Mouse (Mus musculus): ENCODE data around the gene Rer1.

Gene Rer1

DNA sequence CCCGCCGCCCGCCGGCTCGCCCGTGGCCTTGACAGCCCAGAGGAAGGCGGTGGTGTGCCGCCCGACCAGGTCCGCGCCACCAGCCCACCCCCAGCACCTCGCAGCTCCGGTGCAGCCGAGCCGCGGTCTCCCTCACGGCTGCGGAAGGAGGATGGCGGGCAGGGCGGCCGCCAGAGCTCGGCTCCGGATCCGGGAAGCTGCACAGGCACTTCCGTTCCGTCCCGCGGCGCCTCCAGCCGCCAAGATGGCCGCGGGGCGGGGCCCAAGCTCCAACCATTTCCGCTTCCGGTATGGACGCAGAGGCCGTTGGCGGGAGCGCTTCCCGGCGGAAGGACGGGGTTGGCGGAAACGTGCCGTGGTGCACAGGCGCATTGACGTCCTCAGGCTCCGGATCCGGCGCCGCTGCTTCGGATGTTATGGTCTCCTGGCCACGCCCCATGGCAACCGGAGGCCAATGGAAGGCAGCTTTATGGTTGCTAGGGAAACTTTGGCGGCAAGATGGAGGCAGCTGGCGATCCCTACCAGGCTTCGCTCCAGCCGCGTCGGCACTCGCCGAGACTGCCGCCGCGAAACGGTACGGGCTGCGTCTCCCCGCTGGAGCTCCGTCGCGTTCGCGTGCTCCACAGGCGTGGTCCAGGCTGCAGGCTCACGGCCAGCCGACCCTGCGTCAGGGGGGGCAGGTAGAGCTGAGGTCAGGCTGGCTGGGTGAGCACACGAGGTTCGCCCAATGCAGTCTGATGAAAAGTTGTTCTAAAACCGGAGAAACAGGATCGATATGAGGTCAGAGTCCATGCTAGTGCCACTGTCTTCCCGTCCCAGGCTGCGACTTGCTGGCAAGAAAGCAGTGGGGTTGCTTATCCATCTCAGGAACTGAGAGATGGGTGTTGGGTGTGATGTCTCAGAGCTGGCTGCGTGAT lies at the start of gene Rer1, which contains the start of gene Morn1:
TSS of gene Rer1 (minus strand) at position 275 of the 917 bp plus-strand sequence.
TSS of gene Morn1 (plus strand) at position 470 of the 917 bp plus-strand sequence.
- DNase-seq, result peak; percentile 100

DNA sequence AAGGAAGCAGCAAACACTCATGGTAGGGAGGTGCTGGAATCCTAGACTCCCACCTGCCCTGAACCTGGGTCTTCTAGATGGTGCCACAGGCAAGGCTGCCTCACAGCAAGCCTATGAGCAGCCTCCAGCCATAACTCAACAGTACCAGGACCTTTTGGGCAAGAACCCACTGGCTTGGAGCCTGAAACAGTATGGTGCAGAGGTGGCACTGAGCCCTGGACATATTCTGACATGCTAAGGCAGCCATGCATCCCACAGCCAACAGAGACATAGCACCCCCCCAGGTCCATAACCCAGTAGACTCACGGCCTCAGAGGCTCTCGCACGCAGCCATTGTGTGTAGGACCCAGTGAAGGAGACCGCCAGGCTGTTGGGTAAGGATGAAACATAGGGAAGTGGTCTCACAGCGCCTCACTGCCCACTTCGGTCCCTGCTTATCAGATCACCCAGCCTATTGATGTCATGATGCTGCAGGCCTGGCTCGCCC lies 48.5 kb upstream of the Rer1 start:
- no peak for DNase-seq

GRCm38 (mm10) chr4:155133658-155134417 lies 47.7 kb upstream of the Rer1 start:
- peak; percentile 45 to 71 for DNase-seq

- DNase-seq, result no peak
Measured at GRCm38 (mm10) chr4:155133188-155133587, 47.0 kb upstream of the Rer1 start.

GRCm38 (mm10) chr4:155130616-155131015 lies 44.4 kb upstream of the Rer1 start:
- no peak for DNase-seq

GRCm38 (mm10) chr4:155129996-155130395 lies 43.8 kb upstream of the Rer1 start:
- peak; percentile 77 to 86 for DNase-seq

DNA sequence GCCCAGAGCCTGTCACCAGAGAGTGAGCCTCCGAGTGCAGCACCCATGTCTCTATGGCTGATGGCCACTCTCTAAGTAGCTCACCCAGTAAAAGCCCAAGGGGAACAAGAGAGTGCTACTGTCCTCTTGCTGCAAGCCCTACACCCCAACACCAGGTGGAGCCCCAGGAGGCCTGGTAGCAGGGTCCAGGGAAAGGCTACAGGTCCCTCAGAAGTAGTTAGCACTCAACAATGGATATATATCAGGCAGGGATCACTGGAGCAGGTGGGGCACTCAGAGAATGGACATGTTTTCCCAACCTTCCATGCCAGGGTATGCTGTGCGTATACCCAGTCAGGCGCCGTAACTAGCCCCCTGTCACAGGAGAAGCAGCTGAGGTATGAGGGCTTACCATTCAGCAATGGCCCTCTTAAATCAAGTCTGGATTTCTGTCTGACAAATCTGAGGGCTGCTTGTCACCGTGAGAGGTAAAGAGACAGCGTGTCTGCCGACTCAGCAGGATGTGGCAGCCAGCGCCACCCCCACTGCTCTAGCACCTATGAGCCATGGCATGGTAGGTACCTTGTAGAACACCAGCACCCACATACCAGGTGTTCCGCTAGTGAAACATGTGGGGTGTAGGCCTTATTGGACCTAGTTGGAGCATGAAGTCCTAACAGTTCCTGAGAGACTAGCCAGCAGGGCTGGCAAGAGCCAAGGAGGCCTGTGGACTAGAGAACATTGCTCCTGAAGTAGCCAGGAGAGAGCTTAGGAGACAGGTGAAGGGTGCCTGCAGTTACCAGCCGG lies 43.1 kb upstream of the Rer1 start:
- DNase-seq, result peak; percentile 67 to 72

DNA sequence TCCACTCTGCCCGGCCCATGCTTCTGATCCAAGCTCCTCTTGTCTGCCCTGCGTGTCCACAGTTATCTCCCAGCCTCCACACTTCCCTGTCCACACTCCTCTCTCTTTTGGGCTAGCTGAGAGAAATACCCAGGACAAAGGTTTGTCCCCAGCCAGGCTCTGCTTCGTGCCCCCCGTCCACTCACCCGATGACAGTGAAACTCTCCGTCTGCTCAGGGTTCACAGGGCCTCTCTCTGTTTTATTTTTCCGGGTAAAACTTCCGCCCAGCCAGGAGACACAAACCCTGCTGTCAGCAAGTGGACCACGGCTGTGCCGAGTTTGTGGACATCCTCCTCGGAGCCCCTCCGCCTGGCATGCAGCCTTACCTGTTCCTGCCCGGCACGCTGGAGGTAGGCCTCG lies 42.2 kb upstream of the Rer1 start:
- DNase-seq, result no peak

- DNase-seq, result peak; percentile 34 to 58
Measured at GRCm38 (mm10) chr4:155126602-155127372, 40.6 kb upstream of the Rer1 start.

- no peak for DNase-seq
Measured at GRCm38 (mm10) chr4:155126194-155126593, 40.0 kb upstream of the Rer1 start.

GRCm38 (mm10) chr4:155125310-155125709 lies 39.1 kb upstream of the Rer1 start:
- DNase-seq, result no peak

DNA sequence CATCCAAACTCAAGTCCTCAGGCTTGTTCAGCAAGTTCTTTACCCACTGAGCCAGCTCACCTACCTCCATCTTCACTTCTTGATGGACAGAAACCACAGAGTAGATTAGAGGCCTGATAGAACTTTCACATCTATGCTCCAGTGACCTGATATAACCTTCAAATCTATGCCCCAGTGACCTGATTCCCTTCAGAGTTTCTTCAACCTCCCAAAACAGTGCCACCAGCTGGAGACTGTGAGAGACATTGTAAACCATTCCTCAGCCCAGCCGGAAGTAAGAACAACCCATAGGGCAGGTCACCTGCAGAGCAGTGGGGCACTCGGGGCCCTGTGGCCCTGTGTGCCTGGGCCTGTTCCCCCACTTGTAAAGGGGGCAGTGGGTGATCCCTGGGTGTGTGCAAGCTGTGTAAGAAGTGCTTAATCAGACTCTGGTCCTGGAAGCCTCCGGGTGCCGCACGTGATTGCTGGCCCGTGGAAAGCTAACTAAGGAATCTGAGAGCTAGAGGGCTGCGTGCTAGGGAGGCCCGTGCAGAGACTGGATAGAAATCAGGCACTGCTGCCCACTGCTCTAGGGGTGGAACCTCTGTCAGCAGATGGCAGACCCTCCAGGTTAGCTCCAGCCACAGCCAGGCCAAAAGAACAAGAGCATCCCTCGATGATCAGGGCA lies 37.8 kb upstream of the Rer1 start:
- no peak for DNase-seq

DNA sequence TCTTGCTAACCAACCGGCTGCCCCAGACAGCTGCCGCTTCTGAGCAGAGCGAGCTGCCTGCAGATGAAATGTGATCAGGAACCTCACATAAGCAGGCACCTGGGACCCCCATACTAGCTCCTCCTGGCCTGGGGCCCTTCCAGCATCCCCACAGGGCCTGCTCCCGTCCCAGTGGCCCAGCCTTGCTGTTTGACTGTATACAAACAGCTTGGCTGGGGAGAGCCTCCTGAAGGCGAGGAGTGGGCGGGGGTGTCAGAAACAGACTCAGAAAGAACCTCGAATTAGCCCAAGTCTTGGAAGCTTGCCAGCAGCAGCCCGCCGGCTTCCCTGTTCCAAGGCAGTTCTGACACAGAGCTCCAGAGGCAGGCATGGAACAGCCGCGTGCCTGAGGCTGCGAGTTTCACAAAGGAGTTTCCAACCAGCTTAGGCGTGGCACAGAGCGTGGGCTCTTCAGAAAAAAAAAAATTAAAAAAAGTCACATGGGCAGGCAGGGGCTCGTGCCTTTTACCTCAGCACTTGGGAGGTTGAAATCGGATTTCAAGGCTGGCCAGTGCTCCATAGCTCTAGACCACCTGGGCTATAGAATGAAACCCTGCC lies 36.4 kb upstream of the Rer1 start:
- peak; percentile 88 to 93 for DNase-seq

GRCm38 (mm10) chr4:155121915-155122443 lies 35.8 kb upstream of the Rer1 start:
- no peak for DNase-seq

GRCm38 (mm10) chr4:155121222-155121621 lies 35.0 kb upstream of the Rer1 start:
- DNase-seq, result no peak

GRCm38 (mm10) chr4:155120583-155120982 lies 34.4 kb upstream of the Rer1 start:
- DNase-seq, result no peak

- no peak for DNase-seq
Measured at GRCm38 (mm10) chr4:155120038-155120437, 33.9 kb upstream of the Rer1 start.

GRCm38 (mm10) chr4:155118278-155118677 lies 32.1 kb upstream of the Rer1 start:
- no peak for DNase-seq

GRCm38 (mm10) chr4:155117396-155117978 lies 31.3 kb upstream of the Rer1 start:
- no peak for DNase-seq

- DNase-seq, result no peak
Measured at GRCm38 (mm10) chr4:155116607-155117006, 30.4 kb upstream of the Rer1 start.

Data from lung, postnatal 4 days (tissue).